Mouse (Mus musculus): ENCODE results near the gene Rflnb.

Rflnb gene

DNA sequence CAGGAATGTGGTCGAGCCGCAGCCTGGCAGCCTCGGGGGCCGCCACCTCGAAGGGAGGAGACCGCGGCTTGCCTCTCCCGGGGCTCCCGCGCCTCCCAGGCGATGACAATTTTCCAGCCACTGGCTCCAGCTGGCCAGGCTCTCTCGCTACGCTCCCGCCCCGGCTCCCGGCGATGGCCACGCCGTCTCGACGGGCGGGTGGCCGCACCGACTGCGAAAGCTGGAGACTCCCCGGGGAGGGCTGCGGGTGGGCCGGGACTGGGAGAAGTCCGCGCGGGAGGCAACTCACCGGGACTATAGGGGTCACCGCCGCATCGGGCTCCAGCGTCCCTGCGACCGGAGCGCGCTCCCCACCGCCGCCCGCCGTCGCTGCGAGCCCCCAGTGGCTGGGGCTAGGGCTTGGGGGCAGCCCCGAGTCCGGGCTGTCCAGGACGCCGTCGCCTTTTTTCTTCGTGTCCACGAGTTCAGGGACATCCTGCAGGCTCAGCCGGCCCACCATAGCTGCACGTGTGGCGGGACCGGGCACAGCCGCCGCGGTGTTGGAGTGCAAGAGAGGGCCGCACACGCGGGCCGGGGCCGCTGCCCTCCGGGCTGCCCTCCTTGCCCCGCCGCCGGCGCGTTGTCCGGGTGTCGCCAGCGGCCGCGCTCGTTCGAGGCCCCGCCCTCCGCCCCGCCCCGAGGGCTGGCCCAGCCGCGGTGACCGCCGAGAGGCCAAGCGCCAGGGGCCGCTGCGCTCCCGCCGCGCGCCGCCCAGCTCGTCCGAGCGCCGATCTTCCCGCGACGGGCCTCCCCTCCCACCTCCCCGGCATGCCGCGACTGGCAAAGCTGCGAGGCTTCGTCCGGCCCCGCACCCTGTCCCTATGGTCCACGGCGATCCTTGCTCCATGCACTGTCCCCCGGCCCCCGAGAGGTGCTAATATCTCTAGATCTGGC, at the start of gene Rflnb:
Gene Rflnb (minus strand): TSS at position 644 of the 933 bp plus-strand sequence.
- DNase-seq (ENCODE audit: low spot score), result peak; percentile 67

GRCm38 (mm10) chr11:76077341-76077740, 49.8 kb upstream of the Rflnb start:
- no peak for DNase-seq (ENCODE audit: low spot score)

- no peak for DNase-seq (ENCODE audit: low spot score)
Measured at GRCm38 (mm10) chr11:76074296-76075093, 46.9 kb upstream of the Rflnb start.

- no peak for DNase-seq (ENCODE audit: low spot score)
Measured at GRCm38 (mm10) chr11:76069816-76070215, 42.2 kb upstream of the Rflnb start.

DNA sequence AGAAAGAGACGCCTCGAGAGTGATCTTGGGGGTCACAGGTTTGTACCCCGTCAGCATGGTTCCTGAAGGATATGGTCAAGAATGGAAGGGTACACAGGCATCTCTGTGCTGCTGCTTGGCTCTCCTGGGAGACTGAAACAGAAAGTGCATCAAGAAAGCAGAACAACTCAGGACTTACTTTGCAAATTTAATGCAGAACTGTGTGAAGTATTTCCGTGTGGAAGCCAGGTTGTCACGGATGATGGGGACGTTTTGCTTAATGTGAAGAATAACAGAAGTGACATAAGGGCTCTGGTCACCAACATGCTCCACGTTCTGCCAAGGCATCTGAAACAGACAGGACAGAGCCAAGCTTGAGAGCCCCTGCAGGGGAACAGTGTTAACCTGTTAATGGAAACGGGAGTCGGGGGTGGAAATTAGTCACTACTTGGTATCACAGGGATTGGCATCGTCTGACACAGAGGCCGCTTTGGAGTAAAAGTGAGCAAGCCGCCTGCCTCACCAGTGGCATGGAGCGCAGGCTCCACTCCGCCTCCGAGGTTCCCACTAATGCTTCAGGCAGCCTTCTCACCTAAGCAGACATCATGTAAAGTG, 39.1 kb upstream of the Rflnb start:
- DNase-seq (ENCODE audit: low spot score), result no peak

- DNase-seq (ENCODE audit: low spot score), result no peak
Measured at GRCm38 (mm10) chr11:76065521-76066095, 38.0 kb upstream of the Rflnb start.

DNA sequence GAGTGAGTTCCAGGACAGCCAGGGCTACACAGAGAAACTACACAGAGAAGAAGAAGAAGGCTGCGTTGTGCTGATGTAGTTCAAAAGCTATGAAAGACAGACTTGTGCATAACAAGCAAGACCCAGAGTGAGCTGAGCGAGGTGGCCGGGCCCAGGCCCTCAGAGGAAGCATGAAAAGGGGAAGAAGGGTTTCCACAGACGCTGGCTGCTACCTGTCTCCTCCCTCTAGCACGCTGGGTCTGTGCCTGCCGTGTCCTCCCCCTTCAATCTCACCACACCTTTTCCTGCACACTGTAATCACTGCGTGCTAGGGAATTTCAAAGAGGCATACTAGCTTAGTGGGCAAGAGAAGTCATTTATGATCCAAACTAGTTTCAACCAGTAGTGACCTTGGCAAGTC, 36.8 kb upstream of the Rflnb start:
- no peak for DNase-seq (ENCODE audit: low spot score)

DNA sequence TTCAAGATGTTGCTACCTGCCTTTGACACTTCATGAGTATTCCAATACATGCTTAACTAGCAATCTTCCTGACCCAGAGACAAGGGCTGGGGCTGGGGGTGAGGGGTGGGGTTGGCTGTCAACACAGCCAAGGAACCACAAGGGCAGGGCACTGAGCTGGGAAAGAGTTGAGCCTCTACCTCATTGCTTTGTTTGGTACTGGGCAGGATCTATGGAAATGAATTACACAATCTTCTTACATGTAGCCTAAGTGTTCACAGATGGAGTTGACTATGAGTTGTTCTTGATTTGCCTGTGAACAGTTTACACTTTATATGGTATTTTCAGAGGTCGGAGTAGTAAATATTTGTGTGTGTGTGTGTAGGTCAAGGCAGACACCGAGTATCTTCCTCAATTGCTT, 33.3 kb upstream of the Rflnb start:
- DNase-seq (ENCODE audit: low spot score), result no peak

GRCm38 (mm10) chr11:76059971-76060370, 32.4 kb upstream of the Rflnb start:
- no peak for DNase-seq (ENCODE audit: low spot score)

- no peak for DNase-seq (ENCODE audit: low spot score)
Measured at GRCm38 (mm10) chr11:76056487-76056886, 28.9 kb upstream of the Rflnb start.

DNA sequence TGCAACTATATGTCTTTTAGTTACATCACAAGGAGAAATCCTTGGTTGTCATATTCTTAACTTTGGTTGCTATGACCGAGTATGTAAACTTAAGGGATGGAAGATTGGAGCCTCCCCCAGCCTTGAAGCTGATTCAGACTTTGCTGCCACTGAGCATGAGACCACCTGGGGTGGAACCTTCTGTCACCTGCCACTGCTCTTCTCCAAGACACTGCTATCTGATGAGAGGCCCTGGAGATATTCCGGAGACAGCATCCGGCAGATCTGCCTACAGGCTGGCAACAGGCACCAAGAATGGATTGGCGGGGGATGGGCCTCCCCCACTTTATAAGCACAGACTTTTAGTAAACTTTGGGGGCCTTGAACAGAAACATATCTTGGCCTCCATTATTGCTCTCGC, 24.9 kb upstream of the Rflnb start:
- DNase-seq (ENCODE audit: low spot score), result no peak

- no peak for DNase-seq (ENCODE audit: low spot score)
Measured at GRCm38 (mm10) chr11:76050967-76051512, 23.5 kb upstream of the Rflnb start.

DNA sequence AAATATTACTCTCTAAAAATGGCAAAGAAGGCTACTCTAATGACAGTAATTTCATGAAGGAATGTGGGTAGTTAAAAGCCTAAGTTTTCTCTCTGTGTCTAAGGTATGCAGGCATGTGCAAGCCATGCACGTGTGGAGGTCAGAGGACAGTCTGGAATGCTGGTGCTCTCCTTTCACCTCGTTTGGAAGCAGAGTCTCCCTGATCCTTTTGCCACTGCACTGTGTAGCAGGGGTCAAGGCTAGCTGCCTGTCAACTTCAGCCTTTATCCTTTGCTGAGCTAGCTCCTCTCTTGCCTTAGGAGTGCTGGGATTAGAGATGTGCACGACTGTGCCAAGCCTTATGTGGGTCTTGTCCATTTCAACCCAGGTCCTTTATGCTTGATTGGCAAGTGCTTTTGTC, 22.9 kb upstream of the Rflnb start:
- DNase-seq (ENCODE audit: low spot score), result no peak

- DNase-seq (ENCODE audit: low spot score), result no peak
Measured at GRCm38 (mm10) chr11:76045367-76045766, 17.8 kb upstream of the Rflnb start.

- DNase-seq (ENCODE audit: low spot score), result no peak
Measured at GRCm38 (mm10) chr11:76044468-76044867, 16.9 kb upstream of the Rflnb start.

GRCm38 (mm10) chr11:76042882-76043281, 15.3 kb upstream of the Rflnb start:
- peak; percentile 31 for DNase-seq (ENCODE audit: low spot score)

DNA sequence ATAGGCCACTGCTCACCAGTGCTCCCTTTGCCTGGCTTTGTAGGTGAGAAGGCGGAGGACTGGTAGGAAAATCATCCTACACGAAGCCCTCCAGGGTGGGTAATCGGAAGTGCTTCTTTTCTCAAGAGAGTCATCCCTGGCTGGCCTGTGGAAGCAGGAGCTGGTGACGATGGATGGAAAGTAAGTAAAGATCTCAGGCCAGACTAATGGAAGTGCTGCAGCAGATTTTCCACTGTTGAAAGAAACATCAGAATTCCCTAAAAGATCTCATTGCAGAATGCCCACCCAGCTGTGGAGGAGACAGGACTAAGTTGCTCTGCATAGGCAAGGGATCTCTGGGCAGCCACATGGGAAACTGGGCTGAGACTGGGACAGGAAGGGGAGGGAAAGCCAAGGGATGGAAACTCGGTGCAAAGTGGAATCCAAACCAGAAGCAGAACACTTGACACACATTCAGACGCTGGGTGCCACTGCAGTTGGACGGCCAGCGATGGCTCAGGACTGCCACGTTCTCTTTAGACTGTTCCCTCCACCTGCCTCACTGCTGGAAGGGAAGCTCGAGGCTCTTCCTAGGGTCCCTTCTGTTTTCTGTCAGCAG, 14.6 kb upstream of the Rflnb start:
- DNase-seq (ENCODE audit: low spot score), result no peak

DNA sequence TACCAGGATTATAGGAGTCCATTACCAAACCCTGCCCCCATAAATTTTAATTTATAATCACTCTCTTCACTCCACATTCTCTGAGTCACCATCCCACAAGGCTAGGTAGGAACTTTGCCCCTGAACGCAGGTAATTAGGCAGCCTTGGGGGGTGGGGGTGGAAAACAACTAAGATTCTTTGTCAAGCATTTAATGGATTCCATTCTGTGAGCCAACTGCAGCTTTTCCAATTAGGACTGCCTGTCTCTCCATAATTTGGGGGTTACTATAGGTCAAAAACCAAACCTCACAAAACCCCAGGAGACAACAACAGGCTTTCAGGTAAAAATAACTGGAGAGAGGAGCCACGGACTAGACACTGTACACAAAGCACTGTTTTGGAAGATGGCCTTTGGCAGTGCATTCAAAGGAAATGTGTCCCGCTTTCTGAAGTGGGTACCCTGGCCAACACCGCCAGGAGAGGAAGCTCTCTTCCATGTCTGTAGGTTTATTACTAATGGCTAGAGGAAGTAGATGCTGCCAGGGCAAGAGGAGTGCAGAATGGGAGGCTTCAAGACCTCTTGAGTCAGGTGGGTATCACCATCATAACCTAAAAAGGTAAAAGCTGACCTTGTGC, 13.3 kb upstream of the Rflnb start:
- DNase-seq (ENCODE audit: low spot score), result no peak

- DNase-seq (ENCODE audit: low spot score), result no peak
Measured at GRCm38 (mm10) chr11:76040106-76040505, 12.5 kb upstream of the Rflnb start.

DNA sequence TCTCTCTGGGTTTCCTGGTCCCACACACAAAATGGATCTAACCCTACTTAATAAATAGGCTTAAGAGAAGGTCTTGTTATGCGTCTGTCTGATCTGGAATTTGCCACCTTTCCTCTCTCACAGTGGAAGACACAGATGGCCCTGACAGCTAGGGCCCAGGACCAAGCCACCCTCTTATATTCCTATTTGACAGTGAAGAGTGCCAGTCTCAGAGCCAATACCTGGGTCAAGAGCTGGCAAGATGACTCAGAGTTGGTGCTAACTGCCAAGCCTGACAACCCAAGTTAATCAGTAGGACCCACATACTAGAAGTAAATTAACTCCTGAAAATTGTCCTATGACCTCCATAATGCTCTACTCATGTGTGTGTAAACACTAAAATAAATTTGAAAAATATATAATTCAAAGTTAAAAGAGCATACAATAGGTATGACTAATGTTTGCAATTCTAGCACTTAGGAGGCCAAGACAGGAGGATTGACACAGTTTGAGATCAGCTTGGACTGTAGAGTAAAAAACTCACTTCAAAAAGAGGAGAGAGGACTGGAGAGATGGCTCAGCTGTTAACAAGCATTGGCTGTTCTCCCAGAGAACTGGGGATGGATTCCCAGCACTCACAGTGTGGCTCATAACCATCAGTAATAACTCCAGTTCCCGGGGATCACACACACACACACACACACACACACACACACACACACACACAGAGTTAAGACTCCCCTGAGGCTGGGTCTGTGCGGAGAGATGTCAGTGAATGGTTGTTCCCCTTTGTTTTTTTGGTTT, 11.9 kb upstream of the Rflnb start:
- no peak for DNase-seq (ENCODE audit: low spot score)

All from layer of hippocampus, adult 11-12 months (tissue).